Mouse (Mus musculus): ENCODE data around the gene BC048671. TPM values are rescaled to one million over a fixed set of nuclear protein-coding genes. Genes with fewer than 3 reads are reported as not detected.

The BC048671 gene
- not detected in 2 replicates for polyA plus RNA-seq (2012; rRNA removed)

DNA sequence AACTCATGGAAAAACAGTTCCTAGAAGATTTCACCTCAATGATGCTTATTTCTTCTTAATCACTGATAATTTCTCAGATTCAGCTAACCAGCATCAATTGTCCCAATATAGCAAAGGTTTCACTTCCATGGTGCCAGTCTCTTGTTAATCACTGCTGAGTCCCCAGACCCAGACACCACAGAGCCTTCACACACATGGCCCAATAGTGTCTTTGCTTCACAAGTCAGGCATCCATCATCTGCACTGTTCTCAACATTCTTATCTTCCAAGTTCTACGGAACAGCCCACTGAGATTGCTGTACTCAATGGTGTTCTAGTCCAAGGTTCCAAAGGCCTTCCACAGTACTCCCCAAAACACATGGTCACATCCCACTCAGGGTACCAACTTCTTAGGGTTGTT lies at the start of gene BC048671:
BC048671 (plus strand) TSS at position 301 of the 400 bp plus-strand sequence.

GRCm38 (mm10) chr6:90324991-90325390 lies 24.0 kb downstream of the BC048671 start, which contains the start of gene Chst13:
TSS of gene Chst13 (minus strand) at chr6:90325185.

DNA sequence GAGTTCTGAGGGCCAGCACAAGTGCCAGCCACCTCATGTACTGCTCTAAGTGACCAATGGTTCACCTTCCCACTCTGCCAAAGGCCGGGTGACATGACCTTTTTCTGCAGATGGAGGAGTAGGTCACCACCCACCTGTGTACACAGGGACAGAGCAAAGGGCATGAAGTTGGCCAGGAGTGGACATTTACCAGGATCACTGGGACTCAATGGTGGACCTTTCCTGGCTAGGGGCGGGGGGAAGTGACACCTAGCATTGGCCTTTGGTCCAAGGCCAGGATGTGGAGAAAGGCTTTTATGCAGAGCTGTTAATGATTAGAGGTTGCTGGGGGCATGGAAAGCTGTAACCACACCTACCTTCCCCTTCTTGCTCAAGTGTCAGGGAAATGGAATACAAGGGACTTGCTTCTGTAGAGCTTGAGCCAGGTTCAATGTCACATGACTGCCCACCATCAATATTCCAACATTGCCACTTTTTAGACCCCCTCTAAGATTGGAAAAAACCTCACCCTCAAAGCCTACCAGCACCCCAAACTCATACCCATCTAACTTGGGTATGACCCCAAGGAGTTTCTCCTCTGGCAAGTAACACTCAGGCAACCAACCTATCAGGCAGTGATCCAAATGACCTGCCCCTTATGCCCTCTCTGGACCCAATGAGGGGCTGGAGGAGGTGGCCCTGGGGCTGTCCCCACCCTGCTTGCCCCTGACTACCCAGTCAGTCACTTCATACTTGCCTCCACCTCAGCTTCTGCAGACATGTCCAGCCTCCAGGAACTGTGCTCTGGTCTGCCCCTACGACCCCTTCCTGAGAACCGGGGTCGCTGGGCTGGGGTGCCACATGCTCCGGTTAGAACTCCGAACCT lies 31.8 kb downstream of the BC048671 start, which contains the start of gene Uroc1:
Uroc1 (plus strand) TSS at position 724 of the 865 bp plus-strand sequence.

Other genes starting within 250 kb of the BC048671 start
- gene Vmn1r49, start 222.7 kb upstream of the BC048671 start, polyA plus RNA-seq (2012; rRNA removed), result not detected in 2 replicates
- not detected in 2 replicates for gene Vmn1r50, start 199.8 kb upstream of the BC048671 start, polyA plus RNA-seq (2012; rRNA removed)
- gene Vmn1r51, start 178.6 kb upstream of the BC048671 start, polyA plus RNA-seq (2012; rRNA removed), result not detected in 2 replicates
- gene Vmn1r52, start 126.4 kb upstream of the BC048671 start, polyA plus RNA-seq (2012; rRNA removed), result not detected in 2 replicates
- gene V1ra8, start 98.4 kb upstream of the BC048671 start, polyA plus RNA-seq (2012; rRNA removed), result not detected in 2 replicates
- 0.16 TPM in 1 of 2 replicates, not detected in the other for gene Vmn1r53, start 76.8 kb upstream of the BC048671 start, polyA plus RNA-seq (2012; rRNA removed)
- not detected in 2 replicates for gene Vmn1r54, start 54.9 kb upstream of the BC048671 start, polyA plus RNA-seq (2012; rRNA removed)
- gene Chst13, start 24.0 kb downstream of the BC048671 start, polyA plus RNA-seq (2012; rRNA removed), result 2.6 and 12.0 TPM in 2 replicates
- gene Uroc1, start 32.1 kb downstream of the BC048671 start, polyA plus RNA-seq (2012; rRNA removed), result 0.29 and 0.47 TPM in 2 replicates
- gene Zxdc, start 68.3 kb downstream of the BC048671 start, polyA plus RNA-seq (2012; rRNA removed), result 65.6 and 96.9 TPM in 2 replicates
- 4.7 and 5.8 TPM in 2 replicates for gene Cfap100, start 127.6 kb downstream of the BC048671 start, polyA plus RNA-seq (2012; rRNA removed)
- gene Klf15, start 161.4 kb downstream of the BC048671 start, polyA plus RNA-seq (2012; rRNA removed), result 63.2 and 82.2 TPM in 2 replicates
- 16.8 and 18.4 TPM in 2 replicates for gene Aldh1l1, start 185.2 kb downstream of the BC048671 start, polyA plus RNA-seq (2012; rRNA removed)

All from ovary, adult 2 months (tissue).